Mouse (Mus musculus): Measurements from ENCODE around the gene Cyp4v3.
"Not testable (repeated sequence)": the region's sequence is repeated elsewhere in the genome, so short reads cannot be mapped to it uniquely, and the experiment has no call there.

The Cyp4v3 gene

DNA sequence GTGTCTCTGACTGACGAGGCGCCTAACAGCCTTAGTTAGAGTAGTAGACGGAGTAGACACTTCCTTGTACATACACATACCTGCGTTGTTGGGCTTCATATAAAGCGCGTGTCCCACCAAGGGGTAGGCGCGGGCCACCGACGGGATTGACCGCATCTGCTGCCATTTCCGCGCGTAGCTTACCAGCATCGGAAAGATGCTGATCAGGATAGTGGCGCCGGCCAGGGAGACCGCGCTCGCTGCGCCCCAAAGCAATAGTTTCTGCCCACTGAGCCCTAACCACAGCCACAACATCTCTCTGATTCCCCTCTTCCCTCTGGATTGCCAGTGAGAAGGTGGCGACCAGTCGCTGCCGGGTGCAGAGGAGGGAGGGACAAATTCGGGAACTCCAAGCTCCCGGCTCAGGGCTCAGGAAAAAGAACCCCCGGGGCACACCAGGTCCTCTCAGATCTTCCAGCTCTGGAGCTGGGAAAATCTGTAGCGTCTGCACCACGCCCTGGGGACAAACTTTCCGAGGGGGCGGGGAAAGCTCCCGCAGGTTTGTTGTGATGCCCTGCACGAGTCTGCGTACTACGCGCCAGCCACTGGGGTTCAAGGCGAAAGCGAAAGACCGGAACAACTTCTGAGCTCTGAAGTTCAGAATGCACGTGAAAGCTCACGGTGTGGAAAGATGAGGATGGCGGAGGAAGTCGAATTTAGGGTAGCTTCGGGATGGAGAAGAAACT, at the start of gene Cyp4v3:
Gene Cyp4v3, minus strand, starts transcription at position 532 of the 725 bp plus-strand sequence.
- DNase-seq = peak; percentile 53 to 60

DNA sequence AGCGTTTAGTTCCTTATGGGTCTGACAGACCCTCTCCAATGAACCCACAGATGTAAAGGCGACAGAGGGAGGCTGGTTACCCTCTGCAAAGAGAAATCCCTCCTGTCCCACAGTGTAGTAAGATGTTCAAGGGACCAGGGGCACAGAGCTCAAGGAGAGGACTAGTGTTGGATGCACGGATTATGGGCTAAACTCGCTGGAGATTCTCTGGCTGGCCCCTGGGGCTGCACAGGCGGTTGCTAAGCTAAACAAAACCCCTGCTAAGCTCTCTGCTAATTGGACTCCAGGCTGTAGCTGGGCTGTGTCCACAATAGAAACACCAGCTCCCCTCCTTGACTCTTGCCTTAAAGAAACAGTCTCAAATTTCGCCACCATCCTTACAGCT, 48.9 kb upstream of the Cyp4v3 start, which contains the start of gene Fam149a:
Gene Fam149a, minus strand, starts transcription at position 329 of the 385 bp plus-strand sequence.
- DNase-seq = no peak

- DNase-seq = no peak
These were observed 48.3 kb upstream of the Cyp4v3 start for GRCm38 (mm10) chr8:45381075-45381962.

DNA sequence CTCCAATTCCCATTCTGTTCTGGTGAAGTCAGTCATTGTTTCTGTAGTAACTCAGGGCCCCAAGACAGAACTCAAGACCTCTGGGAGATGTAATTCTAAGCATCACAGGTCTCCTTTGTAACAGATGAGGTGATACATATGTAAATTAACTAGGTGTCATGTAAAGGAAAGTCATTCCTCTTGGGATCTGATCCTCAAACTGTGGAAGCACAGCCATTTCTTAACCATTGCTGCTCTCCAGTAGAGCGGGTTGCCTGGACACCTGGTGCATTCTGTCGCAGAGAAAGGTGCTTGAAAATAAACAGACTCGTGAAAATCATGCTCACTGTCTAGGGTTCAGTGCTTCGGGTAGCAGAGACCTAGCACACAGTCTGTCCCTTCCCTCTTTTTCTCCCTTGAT, 47.6 kb upstream of the Cyp4v3 start:
- no peak for DNase-seq

DNA sequence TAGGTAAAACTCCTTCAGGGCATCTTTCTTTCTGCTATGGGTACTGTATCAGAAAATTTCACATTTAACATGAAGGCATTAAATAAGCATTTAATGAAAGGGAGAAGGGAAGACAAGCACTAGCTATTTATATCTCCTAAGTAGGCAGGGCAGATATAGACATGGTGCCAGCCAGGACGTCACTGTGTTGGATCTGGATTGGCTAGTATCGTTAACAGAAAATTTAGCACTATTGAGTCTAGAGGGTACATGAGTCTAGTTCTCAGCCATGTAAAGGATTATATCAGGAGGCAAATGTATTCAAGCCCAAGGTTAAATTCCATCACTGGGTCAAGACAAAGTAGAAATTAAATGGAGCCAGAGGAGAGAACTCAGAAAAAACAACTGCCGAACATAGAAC, 41.1 kb upstream of the Cyp4v3 start:
- no peak for DNase-seq

GRCm38 (mm10) chr8:45367154-45367553, 34.1 kb upstream of the Cyp4v3 start:
- no peak for DNase-seq

- no peak for DNase-seq
These were observed 30.2 kb upstream of the Cyp4v3 start for GRCm38 (mm10) chr8:45363220-45363619.

- no peak for DNase-seq
These were observed 29.3 kb upstream of the Cyp4v3 start for GRCm38 (mm10) chr8:45362323-45362722.

GRCm38 (mm10) chr8:45359091-45359605, 26.1 kb upstream of the Cyp4v3 start:
- DNase-seq = no peak

GRCm38 (mm10) chr8:45358132-45358918, 25.3 kb upstream of the Cyp4v3 start:
- no peak for DNase-seq

DNA sequence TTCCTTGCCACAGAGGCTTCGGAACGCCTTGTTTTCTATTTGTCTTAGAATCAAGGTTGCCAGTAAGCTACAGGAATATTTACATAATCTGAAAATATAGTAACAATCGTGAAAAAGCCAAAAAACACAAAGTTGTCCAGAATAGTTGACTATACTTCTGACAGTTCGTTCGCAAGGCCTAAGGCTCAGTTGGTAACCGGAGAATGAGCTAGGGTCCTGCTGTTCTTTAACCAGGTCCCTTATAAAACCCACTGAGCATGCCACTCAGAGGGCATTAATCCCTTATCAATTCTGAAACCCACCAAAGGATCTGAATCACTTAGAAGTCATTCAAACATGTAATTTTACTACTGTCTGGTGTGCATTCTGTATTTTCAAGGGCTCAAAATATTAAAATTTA, 22.8 kb upstream of the Cyp4v3 start:
- DNase-seq = no peak

- DNase-seq = peak; percentile 15 to 41
These were observed 12.0 kb upstream of the Cyp4v3 start for GRCm38 (mm10) chr8:45345031-45345430.

DNA sequence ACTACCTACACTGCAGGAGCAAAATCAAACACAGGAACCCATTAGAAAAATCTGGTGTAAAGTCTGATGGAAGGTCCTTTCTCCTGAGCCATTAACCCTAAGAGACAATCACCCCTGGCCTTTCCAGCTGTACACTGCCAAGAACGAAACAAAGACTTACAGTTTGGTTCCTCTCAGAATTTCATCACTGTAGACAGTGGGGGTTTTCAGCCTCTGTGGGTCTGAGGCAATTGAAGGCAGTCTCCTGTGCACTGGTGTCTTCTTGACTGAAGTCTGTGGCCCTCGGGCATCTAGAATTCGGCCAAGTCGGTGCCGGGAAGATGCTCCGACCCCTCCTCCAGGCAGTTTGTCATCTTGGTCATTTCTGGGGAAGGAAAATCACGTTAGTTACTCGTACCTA, 11.3 kb upstream of the Cyp4v3 start:
- DNase-seq = no peak

DNA sequence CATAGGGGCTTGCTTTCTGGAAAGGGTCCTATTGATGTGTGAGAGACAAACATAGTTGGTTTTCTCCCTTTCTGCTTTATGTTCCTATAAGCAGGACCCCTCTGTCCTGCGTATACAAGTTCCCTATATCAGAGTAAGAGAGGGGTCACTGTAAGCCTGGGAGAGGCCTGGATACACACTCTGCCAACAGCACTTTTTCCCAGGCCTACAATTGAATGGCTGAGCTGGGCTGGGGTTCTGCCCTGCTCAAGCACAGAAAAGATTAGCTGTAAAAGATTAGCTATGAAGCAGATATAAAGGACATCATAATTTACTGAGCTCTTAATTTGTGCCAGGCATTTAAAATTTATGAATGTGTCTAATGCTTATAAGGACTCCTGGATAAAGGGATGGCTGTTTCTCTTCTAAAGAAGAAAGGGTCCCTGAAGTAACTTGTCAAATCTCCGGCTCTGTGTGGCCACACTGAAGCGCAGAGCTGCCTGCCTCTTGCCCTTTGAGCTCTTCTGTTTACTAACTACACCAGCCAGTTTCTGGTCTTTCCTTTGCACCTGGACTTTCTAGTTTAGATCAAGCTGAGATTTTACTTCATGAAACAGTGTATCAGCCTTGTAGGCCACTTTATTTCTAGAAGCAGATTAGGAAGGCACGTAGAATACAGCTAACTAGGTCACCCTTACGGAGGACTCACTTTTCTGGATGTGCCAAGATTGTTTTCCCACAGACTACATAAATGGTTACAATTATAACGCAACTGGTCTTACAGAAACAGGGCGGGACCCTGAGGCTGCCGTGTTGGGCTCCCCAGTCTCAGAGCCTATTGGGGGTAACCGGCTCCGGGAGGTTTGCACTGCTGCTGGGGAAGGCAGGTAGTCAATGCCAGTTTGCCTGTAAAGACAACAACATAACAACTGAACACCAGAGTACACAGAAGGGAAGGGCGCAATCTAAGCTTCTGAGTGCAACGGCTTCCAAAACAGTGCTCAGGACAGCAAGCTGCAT, 8.9 kb upstream of the Cyp4v3 start:
- no peak for DNase-seq

- DNase-seq = no peak
These were observed 477 bp upstream of the Cyp4v3 start for GRCm38 (mm10) chr8:45333493-45333892.

DNA sequence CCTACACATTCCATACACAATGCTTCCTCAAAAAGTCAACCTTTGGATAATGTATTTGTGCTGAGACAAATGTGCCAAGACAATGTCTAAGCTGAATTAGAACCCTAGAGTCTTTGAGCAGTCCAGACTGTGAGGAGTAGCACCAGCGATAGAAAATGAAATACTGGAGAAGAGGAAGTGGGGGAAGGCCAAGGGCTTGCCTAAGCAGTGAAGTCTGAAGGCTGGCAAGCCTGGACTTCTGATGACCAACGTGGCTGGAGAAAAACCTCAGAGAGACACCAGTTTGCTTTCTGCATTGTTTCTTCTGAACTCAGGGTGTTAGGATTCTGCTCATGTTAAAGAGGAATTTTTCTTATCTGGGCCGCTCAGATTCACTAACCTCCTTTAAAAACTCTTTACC, 2.2 kb downstream of the Cyp4v3 start:
- DNase-seq = no peak

- no peak for DNase-seq
These were observed 3.6 kb downstream of the Cyp4v3 start for GRCm38 (mm10) chr8:45329206-45329980.

- not testable (repeated sequence) for DNase-seq
These were observed 5.9 kb downstream of the Cyp4v3 start for GRCm38 (mm10) chr8:45327076-45327475.

DNA sequence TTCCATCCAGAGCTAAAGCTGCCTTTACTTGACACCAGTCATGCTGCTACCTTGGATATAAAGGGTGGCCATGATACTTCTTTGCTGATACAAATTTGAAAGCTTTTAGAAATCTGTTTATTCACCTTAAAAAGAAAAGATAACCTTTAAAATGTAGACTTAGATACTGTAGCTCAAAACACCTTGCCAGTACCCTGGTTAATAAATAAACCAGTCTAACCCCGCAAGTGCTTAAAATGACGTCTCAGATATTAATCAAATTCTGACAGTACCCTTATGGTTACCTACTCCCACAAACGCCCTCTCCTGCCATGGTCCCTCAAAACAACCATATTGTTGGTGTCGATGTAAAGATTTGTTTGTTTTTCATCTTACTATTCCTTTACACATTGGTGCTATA, 8.9 kb downstream of the Cyp4v3 start:
- no peak for DNase-seq

DNA sequence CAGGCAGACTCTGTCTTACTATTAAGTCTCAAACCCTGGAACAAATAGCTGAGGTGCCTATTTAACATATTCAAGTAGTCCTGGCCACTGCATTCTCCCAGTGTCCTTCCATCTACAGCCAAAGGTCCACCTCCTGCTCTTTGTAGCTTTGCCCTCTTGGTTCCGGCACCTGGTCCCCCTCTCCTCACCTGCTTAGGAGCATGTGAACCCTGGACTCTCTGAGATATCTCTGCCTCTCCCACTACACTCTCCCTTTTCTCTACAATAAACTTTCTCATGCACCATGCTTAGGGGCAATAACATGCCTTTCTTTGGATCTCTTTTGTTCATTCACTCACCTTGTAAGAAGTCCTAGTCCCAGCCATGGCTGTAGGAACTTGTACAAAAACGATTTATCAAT, 11.7 kb downstream of the Cyp4v3 start:
- no peak for DNase-seq

DNA sequence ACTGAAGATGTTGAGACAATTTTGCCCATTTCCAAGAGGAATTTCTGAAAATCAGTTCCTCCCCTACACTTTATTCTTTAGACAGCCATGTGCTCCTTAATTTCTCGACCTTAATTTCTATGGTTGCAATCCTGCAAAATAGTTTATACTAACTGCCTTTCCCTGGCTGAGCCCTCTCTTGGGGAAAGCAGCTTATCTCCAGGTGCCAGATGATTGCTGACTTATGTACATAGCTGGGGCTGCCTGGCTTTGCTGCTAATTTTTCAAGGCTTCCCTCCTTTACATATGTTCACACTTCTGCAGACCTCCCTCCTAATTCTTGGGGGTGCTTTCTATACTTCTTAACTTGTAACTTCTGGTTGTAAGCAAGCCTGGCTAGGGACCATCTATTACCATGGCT, 12.1 kb downstream of the Cyp4v3 start:
- no peak for DNase-seq
